Mouse (Mus musculus): ENCODE measurements around the gene Pappa.

Pappa gene

DNA sequence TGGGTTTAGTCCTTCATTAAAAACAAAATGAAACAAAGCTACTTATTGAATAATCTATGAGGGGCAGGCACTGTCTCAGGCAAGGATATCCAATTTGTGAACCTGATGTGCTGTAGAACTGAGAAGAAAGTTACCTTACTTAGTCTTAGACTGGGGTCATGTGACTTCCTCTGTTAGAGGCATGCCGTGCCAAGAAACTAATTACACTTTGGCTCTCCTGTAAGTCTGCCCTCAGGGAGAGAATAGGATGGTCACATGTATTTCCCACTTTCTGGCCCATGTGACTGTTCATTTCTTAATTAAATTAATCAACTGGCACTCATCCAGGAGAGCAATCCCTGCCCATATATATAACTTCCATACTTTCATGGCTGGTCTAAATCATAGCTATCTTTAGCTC is 209.7 kb downstream of the Pappa start:
- peak; percentile 18 to 37 for DNase-seq

GRCm38 (mm10) chr4:65341766-65342165 is 217.8 kb downstream of the Pappa start:
- DNase-seq, result no peak

DNA sequence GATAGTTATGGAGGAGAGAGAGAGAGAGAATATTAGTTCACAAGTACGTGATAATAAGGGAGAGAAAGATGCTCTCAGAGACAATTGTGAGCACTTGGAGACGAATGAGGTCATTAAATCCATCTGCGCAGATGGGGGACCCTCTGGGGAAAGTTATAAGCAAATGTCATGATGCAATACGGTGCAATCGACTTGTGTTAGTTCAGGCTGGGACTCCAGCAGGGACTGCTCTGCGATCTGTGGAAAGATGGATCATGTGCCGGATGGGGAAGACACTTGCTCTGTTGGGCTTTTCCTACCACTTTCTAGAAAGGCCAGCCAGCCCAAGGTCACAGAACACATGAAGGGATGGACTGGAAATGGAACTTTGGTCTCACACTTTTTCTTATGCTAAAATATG is 226.5 kb downstream of the Pappa start:
- no peak for DNase-seq

GRCm38 (mm10) chr4:65354580-65354979 is 230.6 kb downstream of the Pappa start:
- DNase-seq, result no peak

GRCm38 (mm10) chr4:65367135-65367534 is 243.2 kb downstream of the Pappa start:
- no peak for DNase-seq

- DNase-seq, result no peak
Observed at GRCm38 (mm10) chr4:65372731-65373130, 248.8 kb downstream of the Pappa start.

DNA sequence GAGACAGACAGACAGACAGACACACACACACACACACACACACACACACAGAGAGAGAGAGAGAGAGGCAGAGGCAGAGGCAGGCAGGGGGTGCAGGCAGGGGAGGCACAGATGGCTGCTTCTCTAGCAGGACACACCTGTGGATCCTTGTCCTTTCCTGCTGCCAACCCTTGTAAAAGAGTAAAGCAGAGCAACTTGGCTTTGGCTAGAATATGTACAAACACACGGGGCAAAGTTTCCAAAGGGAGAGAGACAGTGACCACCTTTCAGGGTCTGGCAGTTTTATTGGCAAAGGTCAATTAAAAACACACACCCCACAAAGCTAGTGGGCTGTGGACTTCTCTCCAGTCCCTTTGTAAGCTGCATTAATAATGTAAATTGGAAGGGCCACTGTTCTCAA is 249.9 kb downstream of the Pappa start:
- DNase-seq, result no peak

GRCm38 (mm10) chr4:65376571-65376970 is 252.6 kb downstream of the Pappa start:
- no peak for DNase-seq

DNA sequence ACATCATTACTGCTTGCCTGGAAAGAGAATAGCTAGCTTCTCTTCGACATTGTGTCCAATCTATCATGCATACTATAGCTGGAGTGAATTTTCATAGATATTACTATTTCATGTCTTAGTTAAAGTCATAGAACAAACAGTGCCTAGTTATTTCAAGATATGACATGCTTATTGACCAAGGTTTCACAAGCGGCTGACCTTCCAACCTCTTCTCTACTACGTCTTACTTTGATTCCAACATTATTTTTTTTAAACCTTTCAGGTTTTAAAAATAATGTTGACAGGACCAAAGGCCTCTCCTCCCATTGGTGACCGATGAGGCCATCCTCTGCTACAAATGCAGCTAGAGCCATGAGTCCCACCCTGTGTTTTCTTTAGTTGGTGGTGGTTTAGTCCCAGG is 255.5 kb downstream of the Pappa start:
- DNase-seq, result no peak

DNA sequence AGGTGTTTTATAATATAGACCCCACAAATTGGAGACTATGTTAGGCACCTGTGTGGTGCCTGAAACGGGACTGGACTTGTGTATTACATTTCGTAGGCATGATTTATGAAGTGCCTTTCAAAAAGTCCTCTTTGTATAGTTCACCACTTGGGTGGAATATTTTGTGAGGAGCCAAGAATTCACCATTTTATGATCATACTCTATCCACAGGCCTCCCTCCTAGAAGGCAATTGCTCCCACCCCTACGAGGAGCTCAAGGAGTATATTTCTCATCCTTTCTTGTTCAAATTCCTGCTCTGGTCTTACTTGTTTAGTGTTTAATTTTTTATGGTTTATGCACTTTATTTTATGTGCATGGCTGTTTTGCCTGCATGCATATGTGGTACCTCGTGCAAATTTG is 259.1 kb downstream of the Pappa start:
- no peak for DNase-seq

DNA sequence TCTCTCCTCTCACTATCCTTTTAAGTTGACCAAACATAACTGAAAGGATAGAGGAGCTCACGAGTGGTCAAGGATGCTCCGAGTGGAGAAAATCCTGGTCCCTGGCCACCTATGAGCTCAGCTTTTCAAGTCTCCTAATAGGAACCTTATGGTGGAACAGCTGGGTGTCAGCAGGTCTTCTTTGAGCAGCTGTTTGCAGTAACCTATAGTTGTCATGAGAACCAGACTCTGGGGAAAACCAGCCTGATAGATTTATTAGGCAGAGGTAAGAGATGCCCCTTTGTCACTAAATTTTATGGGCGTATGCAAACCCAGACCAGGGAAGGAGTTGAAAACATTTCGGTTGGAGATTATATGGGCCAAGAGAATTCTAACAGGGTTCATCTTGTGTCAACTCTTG is 267.0 kb downstream of the Pappa start:
- no peak for DNase-seq

DNA sequence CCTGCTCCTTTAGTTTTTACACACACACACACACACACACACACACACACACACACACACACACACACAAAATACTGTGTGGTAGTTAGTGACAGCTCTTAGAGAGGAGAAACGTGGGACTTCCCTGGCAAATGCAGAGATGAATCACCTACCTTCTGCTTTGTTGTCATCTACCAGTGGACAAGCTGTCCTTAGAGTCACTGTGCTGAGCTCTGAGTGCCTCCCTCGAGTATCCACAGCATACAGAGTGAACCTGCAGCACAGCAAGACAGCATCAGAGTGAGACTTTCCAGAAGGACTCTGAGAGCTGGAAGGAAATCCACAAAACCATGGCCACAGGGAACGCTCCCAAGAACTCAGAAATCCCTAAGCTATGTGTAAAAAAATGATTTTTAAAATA is 272.8 kb downstream of the Pappa start:
- DNase-seq, result no peak

DNA sequence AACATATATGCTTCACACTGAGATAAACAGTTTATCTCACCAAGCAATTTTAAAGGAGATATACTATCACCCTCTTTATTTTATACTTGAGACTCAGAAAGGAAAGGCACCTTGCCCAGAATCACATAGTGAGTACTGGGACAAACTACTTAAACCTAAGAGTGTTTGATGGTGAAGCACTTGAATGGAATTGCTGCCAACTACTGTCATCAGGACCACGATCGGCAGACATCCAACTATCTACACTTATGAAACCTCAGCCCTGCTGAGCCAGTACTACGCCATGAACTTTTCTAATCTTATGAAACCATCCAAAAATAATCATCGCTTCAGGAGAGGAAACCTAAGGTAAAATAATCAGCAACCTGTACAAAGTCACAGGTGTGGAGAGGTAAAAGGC is 275.5 kb downstream of the Pappa start:
- DNase-seq, result no peak

- no peak for DNase-seq
Observed at GRCm38 (mm10) chr4:65402286-65402685, 278.3 kb downstream of the Pappa start.

- peak; percentile 3 to 32 for DNase-seq
Observed at GRCm38 (mm10) chr4:65402836-65403634, 279.1 kb downstream of the Pappa start.

All from kidney, postnatal 25 days (tissue).